Mouse (Mus musculus) kidney, adult 2 months (tissue): ENCODE measurements at regions not wholly inside any gene's neighbourhood (a gene's known extent, or its start where the extent isn't known, plus 50 kb on each side); places are given as distances from the start of the nearest gene placed in this dataset.
A peak's percentile ranks its signal among the peaks of the same experiment; 100 is the strongest.

Experiments used
- DNase-seq: peaks from one replicate; pipeline ENCODE4 v3.0.0; 2021
- H3K27ac ChIP-seq: fragments of 200-500 bp; 2 replicates; pipeline ENCODE4 v1.5.1; 2012; ENCODE audit warnings: low read depth, low read length, control low read depth, inconsistent platforms; ENCODE audit not compliant: insufficient read depth
- H3K27me3 ChIP-seq: fragments of 200-500 bp; replicated peaks from 2 replicates; pipeline ENCODE4 v1.6.1; 2012; ENCODE audit warnings: mild to moderate bottlenecking, moderate library complexity, low read length, inconsistent platforms; ENCODE audit not compliant: control insufficient read depth, insufficient read depth
- H3K36me3 ChIP-seq: fragments of 200-500 bp; 2 replicates; pipeline ENCODE4 v1.6.1; 2012; ENCODE audit warnings: mild to moderate bottlenecking, moderate library complexity, low read length, inconsistent platforms; ENCODE audit not compliant: control insufficient read depth, insufficient read depth
- H3K4me1 ChIP-seq: fragments of 200-500 bp; 2 replicates; pipeline ENCODE4 v1.6.1; 2011; ENCODE audit warnings: low read length; ENCODE audit not compliant: control insufficient read depth, insufficient read depth
- H3K4me3 ChIP-seq: fragments of 200-500 bp; 2 replicates; pipeline ENCODE4 v1.5.1; 2011; ENCODE audit warnings: mild to moderate bottlenecking, low read depth, low read length, control low read depth; ENCODE audit not compliant: insufficient read depth
- CTCF ChIP-seq: fragments of 200-500 bp; conservative IDR thresholded peaks from 2 replicates; pipeline ENCODE4 v1.5.1; 2011; ENCODE audit warnings: low read depth, mild to moderate bottlenecking, control low read depth, low read length, moderate library complexity, mixed read lengths; ENCODE audit not compliant: insufficient read depth, insufficient read length
- POLR2A ChIP-seq: fragments of 200-500 bp; IDR thresholded peaks from one replicate; pipeline ENCODE4 v1.6.1; 2011; ENCODE audit warnings: low read depth, low read length, control low read depth
- WGBS: fragments of 180-500 bp; shearing (Covaris S2); methylation state at CpG from one replicate; pipeline ENCODE4 v1.1.7; 2018; 5-methylcytosine and 5-hydroxymethylcytosine counted together

GRCm38 (mm10) chr6:84514623-84515022 lies 79.1 kb downstream of the Cyp26b1 start:
- Histone ChIP-seq H3K27me3 (no peaks in the 10 kb centered on the region), H3K4me1 (no peaks in the 10 kb centered on the region), H3K36me3 (no peaks in the 10 kb centered on the region), H3K4me3 (no peak overlapping the region), H3K27ac (no peak overlapping the region)
- TF ChIP-seq POLR2A: no peak
- TF ChIP-seq CTCF: no peak
- 14% methylated on average over 3 of the region's 3 CpGs for WGBS
- peak; percentile 32 for DNase-seq

- H3K4me1 ChIP-seq: no peaks in the 10 kb centered on the region
- H3K4me3 ChIP-seq: no peak overlapping the region
- no peaks in the 10 kb centered on the region for H3K27me3 ChIP-seq
- no peak overlapping the region for H3K27ac ChIP-seq
- H3K36me3 ChIP-seq: no peaks in the 10 kb centered on the region
- 79% methylated on average over 3 of the region's 3 CpGs for WGBS
- TF ChIP-seq CTCF: no peak
- no peak for TF ChIP-seq POLR2A
- DNase-seq: no peak
Measured at GRCm38 (mm10) chr6:84508598-84508997, 85.1 kb downstream of the Cyp26b1 start.

DNA sequence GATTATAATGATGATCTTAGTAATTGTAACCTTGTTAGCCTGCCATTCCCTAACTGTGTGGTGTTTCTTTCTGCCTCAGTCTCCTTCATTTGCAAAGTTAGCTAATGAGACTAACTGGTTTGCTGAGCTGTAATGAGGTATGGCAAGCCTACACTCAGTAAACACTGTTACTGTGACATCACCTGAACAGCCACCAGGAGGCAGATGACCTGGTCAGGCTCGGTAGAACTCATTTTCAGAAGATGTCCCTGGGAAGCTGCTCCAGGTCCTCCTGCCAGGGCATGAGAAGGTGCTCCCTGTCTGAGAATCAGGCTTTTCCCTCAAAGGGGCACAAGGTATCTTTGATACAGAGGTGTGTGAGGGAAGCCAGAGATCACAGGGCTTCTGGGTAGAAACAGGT lies 87.0 kb downstream of the Cyp26b1 start:
- no peaks in the 10 kb centered on the region for H3K4me1 ChIP-seq
- H3K27me3 ChIP-seq: no peaks in the 10 kb centered on the region
- no peak overlapping the region for H3K27ac ChIP-seq
- H3K4me3 ChIP-seq: no peak overlapping the region
- DNase-seq: peak; percentile 5
- WGBS: 26% methylated on average over 1 of the region's 1 CpGs
- peak; percentile 45 for TF ChIP-seq CTCF
- TF ChIP-seq POLR2A: no peak
- no peaks in the 10 kb centered on the region for H3K36me3 ChIP-seq

- 47% methylated on average over 13 of the region's 13 CpGs for WGBS
- DNase-seq: no peak
- Histone ChIP-seq H3K27ac (no peak overlapping the region), H3K4me1 (no peaks in the 10 kb centered on the region), H3K27me3 (no peaks in the 10 kb centered on the region), H3K36me3 (no peaks in the 10 kb centered on the region), H3K4me3 (no peak overlapping the region)
- no peak for TF ChIP-seq POLR2A
- TF ChIP-seq CTCF: no peak
Measured at GRCm38 (mm10) chr6:84500255-84500886, 93.3 kb downstream of the Cyp26b1 start.

DNA sequence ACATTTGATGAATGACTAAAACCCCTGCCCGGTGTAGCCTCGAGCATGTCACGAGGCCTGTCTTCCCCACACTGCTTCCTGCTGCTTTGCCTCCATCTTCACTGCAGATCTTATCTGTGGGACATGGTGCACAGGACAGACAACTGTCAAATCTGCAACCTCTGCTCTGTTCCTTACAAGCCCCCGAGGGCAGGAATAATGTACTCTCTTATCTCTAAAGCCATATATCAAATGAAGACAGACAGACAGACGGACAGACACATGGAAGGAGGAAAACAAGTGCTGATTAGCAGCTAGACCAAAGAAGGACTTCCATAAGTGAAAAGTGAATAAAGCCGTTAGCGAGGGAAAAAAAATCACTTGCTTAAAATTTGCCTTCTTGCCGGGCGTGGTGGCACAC lies 95.6 kb downstream of the Cyp26b1 start:
- DNase-seq: no peak

GRCm38 (mm10) chr6:84493676-84494075 lies 100.0 kb downstream of the Cyp26b1 start:
- TF ChIP-seq POLR2A (no peak), CTCF (no peak)
- Histone ChIP-seq H3K27me3 (no peaks in the 10 kb centered on the region), H3K27ac (no peak overlapping the region), H3K4me1 (no peaks in the 10 kb centered on the region), H3K36me3 (no peaks in the 10 kb centered on the region), H3K4me3 (no peak overlapping the region)
- DNase-seq: no peak
- WGBS: 50% methylated on average over 6 of the region's 6 CpGs

More for the DNA sequence above, 95.6 kb downstream of the Cyp26b1 start:
- TF ChIP-seq CTCF (no peak), POLR2A (no peak)
- no peaks in the 10 kb centered on the region for H3K27me3 ChIP-seq
- WGBS: 77% methylated on average over 9 of the region's 9 CpGs
- no peaks in the 10 kb centered on the region for H3K4me1 ChIP-seq
- no peak overlapping the region for H3K27ac ChIP-seq
- no peak overlapping the region for H3K4me3 ChIP-seq
- no peaks in the 10 kb centered on the region for H3K36me3 ChIP-seq

GRCm38 (mm10) chr6:84493169-84493568 lies 100.5 kb downstream of the Cyp26b1 start:
- TF ChIP-seq POLR2A: no peak
- no peak for TF ChIP-seq CTCF
- no peaks in the 10 kb centered on the region for H3K27me3 ChIP-seq
- no peaks in the 10 kb centered on the region for H3K4me1 ChIP-seq
- no peak overlapping the region for H3K27ac ChIP-seq
- DNase-seq: peak; percentile 4
- H3K36me3 ChIP-seq: no peaks in the 10 kb centered on the region
- WGBS: 51% methylated on average over 8 of the region's 8 CpGs
- no peak overlapping the region for H3K4me3 ChIP-seq

DNA sequence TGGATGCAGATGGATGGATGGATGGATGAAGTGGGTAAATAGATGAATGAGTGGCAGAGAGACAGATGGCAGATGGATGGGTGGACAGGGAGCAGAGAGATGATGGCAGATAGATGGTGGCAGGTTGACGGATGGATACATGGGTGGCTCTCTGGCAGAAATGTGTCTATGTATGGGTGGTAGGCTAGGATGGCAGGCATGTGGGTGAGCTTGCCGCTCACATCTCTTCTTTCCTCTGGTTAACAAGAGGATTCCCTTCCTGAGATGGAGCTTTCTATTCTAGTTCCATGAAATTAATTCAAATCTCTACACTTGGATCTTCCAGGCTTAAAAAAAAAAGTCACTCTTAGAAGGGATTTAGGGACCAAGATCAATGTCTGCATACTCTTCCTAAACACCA lies 101.1 kb downstream of the Cyp26b1 start:
- Histone ChIP-seq H3K27me3 (no peaks in the 10 kb centered on the region), H3K36me3 (no peaks in the 10 kb centered on the region), H3K27ac (no peak overlapping the region), H3K4me1 (no peaks in the 10 kb centered on the region), H3K4me3 (no peak overlapping the region)
- 95% methylated on average over 2 of the region's 2 CpGs for WGBS
- TF ChIP-seq CTCF (no peak), POLR2A (no peak)
- DNase-seq: no peak
